Mouse (Mus musculus): ENCODE measurements at regions not wholly inside any gene's neighbourhood (a gene's known extent, or its start where the extent isn't known, plus 50 kb on each side); places are given as distances from the start of the nearest gene placed in this dataset.
A peak's percentile ranks its signal among the peaks of the same experiment; 100 is the strongest.

- Histone ChIP-seq H3K27ac (ENCODE audit: low read length) (no peak overlapping the region), H3K36me3 (ENCODE audit: insufficient read depth, low read length) (no peaks in the 10 kb centered on the region), H3K4me1 (ENCODE audit: insufficient read depth, low read depth, low read length) (no peaks in the 10 kb centered on the region), H3K4me3 (ENCODE audit: low read depth, low read length) (no peak overlapping the region), H3K9ac (replicated peaks; ENCODE audit: low read depth) (no peak overlapping the region), H3K27me3 (replicated peaks; ENCODE audit: insufficient read depth, low read length) (no peaks in the 10 kb centered on the region), H3K9me3 (ENCODE audit: low read length) (no peaks in the 10 kb centered on the region), H3K4me2 (replicated peaks; ENCODE audit: low read depth, low read length) (no peak overlapping the region)
- DNase-seq (ENCODE audit: low spot score) (no peak), ATAC-seq (no peak)
- TF ChIP-seq EP300 (IDR thresholded peaks at IDR 0.05), result no peak
- no peak for TF ChIP-seq CTCF (IDR thresholded peaks at IDR 0.05)
- WGBS, result 44% methylated on average over 5 of the region's 5 CpGs
Measured at GRCm38 (mm10) chr5:47431599-47432328, 551.2 kb upstream of the Slit2 start.

- H3K27me3 ChIP-seq (replicated peaks; ENCODE audit: insufficient read depth, low read length), result no peaks in the 10 kb centered on the region
- H3K4me1 ChIP-seq (ENCODE audit: insufficient read depth, low read depth, low read length), result no peaks in the 10 kb centered on the region
- WGBS, result 51% methylated on average over 3 of the region's 3 CpGs
- H3K9me3 ChIP-seq (ENCODE audit: low read length), result no peaks in the 10 kb centered on the region
- DNase-seq (ENCODE audit: low spot score) (peak; percentile 16), ATAC-seq (no peak)
- TF ChIP-seq EP300 (IDR thresholded peaks at IDR 0.05) (no peak), CTCF (IDR thresholded peaks at IDR 0.05) (no peak)
- no peak overlapping the region for H3K4me3 ChIP-seq (ENCODE audit: low read depth, low read length)
- no peaks in the 10 kb centered on the region for H3K36me3 ChIP-seq (ENCODE audit: insufficient read depth, low read length)
- H3K4me2 ChIP-seq (replicated peaks; ENCODE audit: low read depth, low read length), result no peak overlapping the region
- H3K27ac ChIP-seq (ENCODE audit: low read length), result no peak overlapping the region
- H3K9ac ChIP-seq (replicated peaks; ENCODE audit: low read depth), result no peak overlapping the region
Measured at GRCm38 (mm10) chr5:47436455-47436854, 546.5 kb upstream of the Slit2 start.

GRCm38 (mm10) chr5:47446305-47447028 lies 536.5 kb upstream of the Slit2 start:
- TF ChIP-seq EP300 (IDR thresholded peaks at IDR 0.05) (no peak), CTCF (IDR thresholded peaks at IDR 0.05) (no peak)
- no peak overlapping the region for H3K27ac ChIP-seq (ENCODE audit: low read length)
- H3K4me1 ChIP-seq (ENCODE audit: insufficient read depth, low read depth, low read length), result no peaks in the 10 kb centered on the region
- no peaks in the 10 kb centered on the region for H3K9me3 ChIP-seq (ENCODE audit: low read length)
- 41% methylated on average over 5 of the region's 5 CpGs for WGBS
- no peak overlapping the region for H3K4me3 ChIP-seq (ENCODE audit: low read depth, low read length)
- no peaks in the 10 kb centered on the region for H3K36me3 ChIP-seq (ENCODE audit: insufficient read depth, low read length)
- ATAC-seq, result no peak
- H3K27me3 ChIP-seq (replicated peaks; ENCODE audit: insufficient read depth, low read length), result no peaks in the 10 kb centered on the region
- no peak for DNase-seq (ENCODE audit: low spot score)
- H3K9ac ChIP-seq (replicated peaks; ENCODE audit: low read depth), result no peak overlapping the region
- no peak overlapping the region for H3K4me2 ChIP-seq (replicated peaks; ENCODE audit: low read depth, low read length)

GRCm38 (mm10) chr5:47464848-47465247 lies 518.1 kb upstream of the Slit2 start:
- Histone ChIP-seq H3K27ac (ENCODE audit: low read length) (no peak overlapping the region), H3K36me3 (ENCODE audit: insufficient read depth, low read length) (no peaks in the 10 kb centered on the region), H3K4me2 (replicated peaks; ENCODE audit: low read depth, low read length) (no peak overlapping the region), H3K9me3 (ENCODE audit: low read length) (no peaks in the 10 kb centered on the region), H3K27me3 (replicated peaks; ENCODE audit: insufficient read depth, low read length) (no peaks in the 10 kb centered on the region), H3K4me3 (ENCODE audit: low read depth, low read length) (no peak overlapping the region), H3K4me1 (ENCODE audit: insufficient read depth, low read depth, low read length) (no peaks in the 10 kb centered on the region), H3K9ac (replicated peaks; ENCODE audit: low read depth) (no peak overlapping the region)
- DNase-seq (ENCODE audit: low spot score) (no peak), ATAC-seq (no peak)
- 84% methylated on average over 4 of the region's 4 CpGs for WGBS
- TF ChIP-seq CTCF (IDR thresholded peaks at IDR 0.05) (no peak), EP300 (IDR thresholded peaks at IDR 0.05) (no peak)

DNA sequence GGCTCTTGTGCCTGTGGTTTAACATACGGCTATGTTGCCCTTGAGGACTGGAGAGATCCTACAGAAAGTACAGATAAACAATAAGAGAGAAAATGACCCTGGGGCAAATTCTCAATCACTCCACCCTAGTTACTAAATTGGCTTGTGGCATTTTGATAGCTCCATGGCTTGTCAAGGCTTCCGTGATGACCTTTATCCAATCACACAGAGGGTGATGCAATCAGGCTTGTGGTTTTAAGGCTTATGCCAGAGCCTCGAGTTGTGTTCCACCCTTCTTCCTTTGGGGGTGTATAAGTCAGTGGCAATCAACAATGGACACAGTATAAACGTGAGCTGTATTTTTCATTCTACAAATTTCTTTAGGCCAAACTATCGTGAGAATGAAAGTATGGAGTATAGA lies 513.5 kb upstream of the Slit2 start:
- WGBS, result 60% methylated on average over 5 of the region's 5 CpGs
- no peak for DNase-seq (ENCODE audit: low spot score)

GRCm38 (mm10) chr5:47472027-47472825 lies 510.7 kb upstream of the Slit2 start:
- WGBS, result 32% methylated on average over 7 of the region's 7 CpGs
- Histone ChIP-seq H3K4me2 (replicated peaks; ENCODE audit: low read depth, low read length) (no peak overlapping the region), H3K27me3 (replicated peaks; ENCODE audit: insufficient read depth, low read length) (no peaks in the 10 kb centered on the region), H3K4me1 (ENCODE audit: insufficient read depth, low read depth, low read length) (no peaks in the 10 kb centered on the region), H3K4me3 (ENCODE audit: low read depth, low read length) (no peak overlapping the region), H3K9ac (replicated peaks; ENCODE audit: low read depth) (no peak overlapping the region), H3K36me3 (ENCODE audit: insufficient read depth, low read length) (no peaks in the 10 kb centered on the region), H3K9me3 (ENCODE audit: low read length) (no peaks in the 10 kb centered on the region), H3K27ac (ENCODE audit: low read length) (0 out of 2 replicates have a peak overlapping the region, but pooled peaks have one; percentile 20)
- TF ChIP-seq EP300 (IDR thresholded peaks at IDR 0.05) (peak; percentile 71; the same call in 1 of the 2 replicates), CTCF (IDR thresholded peaks at IDR 0.05) (no peak)
- peak; percentile 88 for ATAC-seq
- peak; percentile 82 for DNase-seq (ENCODE audit: low spot score)

More for the DNA sequence above, 513.5 kb upstream of the Slit2 start:
- Histone ChIP-seq H3K27ac (ENCODE audit: low read length) (no peak overlapping the region), H3K36me3 (ENCODE audit: insufficient read depth, low read length) (no peaks in the 10 kb centered on the region), H3K4me1 (ENCODE audit: insufficient read depth, low read depth, low read length) (no peaks in the 10 kb centered on the region), H3K4me2 (replicated peaks; ENCODE audit: low read depth, low read length) (no peak overlapping the region), H3K9ac (replicated peaks; ENCODE audit: low read depth) (no peak overlapping the region), H3K9me3 (ENCODE audit: low read length) (no peaks in the 10 kb centered on the region), H3K27me3 (replicated peaks; ENCODE audit: insufficient read depth, low read length) (no peaks in the 10 kb centered on the region), H3K4me3 (ENCODE audit: low read depth, low read length) (no peak overlapping the region)
- TF ChIP-seq CTCF (IDR thresholded peaks at IDR 0.05) (no peak), EP300 (IDR thresholded peaks at IDR 0.05) (no peak)
- ATAC-seq, result no peak
